Mouse (Mus musculus): Measurements from ENCODE around the gene Ppib. TPM values are rescaled to one million over a fixed set of nuclear protein-coding genes. Genes with fewer than 3 reads are reported as not detected.

Ppib gene
- total and polyA plus RNA-seq, 3 experiments: 268 to 550 (median 477) TPM

DNA sequence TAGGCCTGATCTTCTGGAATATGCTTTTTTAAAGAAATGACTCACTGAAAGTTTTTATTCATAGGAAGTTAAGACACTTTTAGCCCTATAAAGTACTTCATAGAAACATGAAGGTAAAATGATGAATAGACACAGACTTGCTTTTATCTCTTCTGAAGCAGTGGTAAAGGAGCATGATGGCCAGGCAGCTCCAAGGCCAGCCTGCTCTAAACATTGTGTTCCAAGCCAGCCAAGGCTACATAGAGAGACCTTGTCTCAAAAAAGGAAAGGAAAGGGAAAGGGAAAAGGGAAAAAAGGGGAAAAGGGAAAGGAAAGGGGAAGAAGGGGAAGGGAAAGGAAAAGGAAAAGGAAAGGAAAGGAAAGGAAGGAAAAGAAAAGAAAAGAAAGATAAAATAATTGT is 39.4 kb upstream of the Ppib start:
- in situ Hi-C loops (cut with MboI; ENCODE audit: low pct_ligation_motif_present, low pct_unique_long_range_greater_than_20kb, low sequenced_read_pairs): no loop called here
- H3K27ac ChIP-seq (ENCODE audit: insufficient read depth, low read depth): no peak overlapping the region
- no peak overlapping the region for H3K9ac ChIP-seq (ENCODE audit: insufficient read depth, low read depth)
- no peaks in the 10 kb centered on the region for H3K9me3 ChIP-seq (replicated peaks; ENCODE audit: low read length)
- TF ChIP-seq JUN (IDR thresholded peaks at IDR 0.05; ENCODE audit: insufficient read depth, low read depth, low read length) (no peak), MXI1 (IDR thresholded peaks at IDR 0.05; ENCODE audit: low read depth, low read length) (no peak), MAFK (IDR thresholded peaks at IDR 0.05; ENCODE audit: insufficient replicate concordance, low read length) (no peak), CHD1 (IDR thresholded peaks at IDR 0.05; ENCODE audit: low read depth, low read length) (no peak), HCFC1 (IDR thresholded peaks at IDR 0.05; ENCODE audit: low read depth, low read length) (no peak), TCF12 (IDR thresholded peaks at IDR 0.05; ENCODE audit: low read depth, low read length) (no peak), POLR2AphosphoS2 (IDR thresholded peaks at IDR 0.05; ENCODE audit: low read depth, low read length) (no peak), KAT2A (IDR thresholded peaks at IDR 0.05; ENCODE audit: insufficient replicate concordance, low read length) (no peak), BHLHE40 (IDR thresholded peaks at IDR 0.05; ENCODE audit: low read depth, low read length) (no peak), UBTF (IDR thresholded peaks at IDR 0.05; ENCODE audit: low read depth, low read length) (no peak), IRF4 (IDR thresholded peaks at IDR 0.05; ENCODE audit: low read depth, low read length) (no peak), MEF2A (IDR thresholded peaks at IDR 0.05; ENCODE audit: borderline replicate concordance, low read depth, low read length) (no peak), ZNF384 (IDR thresholded peaks at IDR 0.05; ENCODE audit: low read depth, low read length) (no peak)
- no peak overlapping the region for H3K4me3 ChIP-seq (replicated peaks in 1 of 3; ENCODE audit: low read depth in 2 of 3, low read length in 2 of 3, poor library complexity in 1 of 3)
- no peak overlapping the region for H3K4me2 ChIP-seq (ENCODE audit: insufficient read depth, low read depth, poor library complexity, severe bottlenecking)
- dilution Hi-C loops (cut with MboI; ENCODE audit: extremely low pct_ligation_motif_present, extremely low pct_unique_long_range_greater_than_20kb, low sequenced_read_pairs): no loop called here
- H3K79me2 ChIP-seq (replicated peaks; ENCODE audit: control insufficient read depth, extremely low read depth, insufficient read depth, poor library complexity, severe bottlenecking): no peaks in the 10 kb centered on the region
- DNase-seq (ENCODE audit: extremely low read depth): no peak
- H3K27me3 ChIP-seq (replicated peaks): no peaks in the 10 kb centered on the region
- no peaks in the 10 kb centered on the region for H3K4me1 ChIP-seq (ENCODE audit: control insufficient read depth in 1 of 2, insufficient read depth in 2 of 2)
- H3K36me3 ChIP-seq (replicated peaks in 1 of 2; ENCODE audit: control insufficient read depth in 1 of 2, insufficient read depth in 1 of 2, low read length in 1 of 2): peaks cover 16 to 65% of the 10 kb centered on the region in 2 experiments

DNA sequence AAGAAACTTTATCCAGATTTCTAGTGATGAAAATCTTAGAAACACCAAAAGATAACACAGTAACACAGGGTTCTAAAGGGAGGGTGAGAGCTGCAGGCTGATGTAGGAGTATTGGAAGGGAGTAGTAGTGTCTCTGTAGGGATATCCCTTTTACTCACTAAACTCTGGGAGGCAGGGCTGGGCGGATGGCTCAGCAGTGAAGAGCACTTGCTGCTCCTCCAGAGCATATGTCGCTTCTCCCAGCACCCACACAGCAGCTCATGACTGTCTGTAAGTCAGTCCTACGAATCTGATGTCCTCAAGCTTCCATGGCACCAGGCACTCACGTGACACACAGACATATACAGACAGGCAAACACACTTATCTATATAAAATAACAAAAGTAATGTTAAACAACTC is 21.9 kb upstream of the Ppib start:
- Histone ChIP-seq H3K9ac (ENCODE audit: insufficient read depth, low read depth) (no peak overlapping the region), H3K79me2 (replicated peaks; ENCODE audit: control insufficient read depth, extremely low read depth, insufficient read depth, poor library complexity, severe bottlenecking) (no peaks in the 10 kb centered on the region), H3K9me3 (replicated peaks; ENCODE audit: low read length) (no peaks in the 10 kb centered on the region), H3K27me3 (replicated peaks) (no peaks in the 10 kb centered on the region), H3K27ac (ENCODE audit: insufficient read depth, low read depth) (no peak overlapping the region), H3K4me2 (ENCODE audit: insufficient read depth, low read depth, poor library complexity, severe bottlenecking) (no peak overlapping the region), H3K4me1 (ENCODE audit: control insufficient read depth in 1 of 2, insufficient read depth in 2 of 2) (peaks cover 0 to 6% of the 10 kb centered on the region in 2 experiments; a peak in 1 of 4 replicates), H3K36me3 (replicated peaks in 1 of 2; ENCODE audit: control insufficient read depth in 1 of 2, insufficient read depth in 1 of 2, low read length in 1 of 2) (peaks cover 42 to 82% of the 10 kb centered on the region in 2 experiments), H3K4me3 (replicated peaks in 1 of 3; ENCODE audit: low read depth in 2 of 3, low read length in 2 of 3, poor library complexity in 1 of 3) (no peak overlapping the region)
- dilution Hi-C loops (cut with MboI; ENCODE audit: extremely low pct_ligation_motif_present, extremely low pct_unique_long_range_greater_than_20kb, low sequenced_read_pairs): no loop called here
- no peak for DNase-seq (ENCODE audit: extremely low read depth)
- in situ Hi-C loops (cut with MboI; ENCODE audit: low pct_ligation_motif_present, low pct_unique_long_range_greater_than_20kb, low sequenced_read_pairs): no loop called here
- TF ChIP-seq ETS1 (conservative IDR thresholded peaks at IDR 0.05; ENCODE audit: low read depth, low read length): no peak
- no peak for TF ChIP-seq MAFK (IDR thresholded peaks at IDR 0.05; ENCODE audit: insufficient replicate concordance, low read length)
- no peak for TF ChIP-seq GABPA (IDR thresholded peaks at IDR 0.05; ENCODE audit: insufficient replicate concordance, low read depth, low read length)
- TF ChIP-seq EP300 (IDR thresholded peaks at IDR 0.05; ENCODE audit: low read length): no peak
- TF ChIP-seq PAX5 (IDR thresholded peaks at IDR 0.05; ENCODE audit: low read length): no peak
- TF ChIP-seq ZKSCAN1 (IDR thresholded peaks at IDR 0.05; ENCODE audit: borderline replicate concordance, low read depth, low read length): no peak
- no peak for TF ChIP-seq ZNF384 (IDR thresholded peaks at IDR 0.05; ENCODE audit: low read depth, low read length)
- TF ChIP-seq TCF12 (IDR thresholded peaks at IDR 0.05; ENCODE audit: low read depth, low read length): no peak
- no peak for TF ChIP-seq ZMIZ1 (IDR thresholded peaks at IDR 0.05; ENCODE audit: low read depth, low read length)
- no peak for TF ChIP-seq MAZ (IDR thresholded peaks at IDR 0.05; ENCODE audit: low read depth, low read length)
- no peak for TF ChIP-seq BHLHE40 (IDR thresholded peaks at IDR 0.05; ENCODE audit: low read depth, low read length)
- no peak for TF ChIP-seq NRF1 (IDR thresholded peaks at IDR 0.05; ENCODE audit: low read depth, low read length)
- TF ChIP-seq IRF4 (IDR thresholded peaks at IDR 0.05; ENCODE audit: low read depth, low read length): no peak
- TF ChIP-seq E2F4 (IDR thresholded peaks at IDR 0.05; ENCODE audit: insufficient replicate concordance, low read depth, low read length): no peak
- no peak for TF ChIP-seq POLR2AphosphoS2 (IDR thresholded peaks at IDR 0.05; ENCODE audit: low read depth, low read length)
- no peak for TF ChIP-seq USF2 (conservative IDR thresholded peaks at IDR 0.05; ENCODE audit: low read depth, low read length)
- TF ChIP-seq JUN (IDR thresholded peaks at IDR 0.05; ENCODE audit: insufficient read depth, low read depth, low read length): no peak
- no peak for TF ChIP-seq MXI1 (IDR thresholded peaks at IDR 0.05; ENCODE audit: low read depth, low read length)
